Mouse (Mus musculus) megakaryocyte, embryonic 14.5 days (primary cell): Measurements from ENCODE around the gene Zfp354b.

Experiments
- FLI1 ChIP-seq: IDR thresholded peaks from 2 replicates; pipeline ENCODE4 v1.6.1; 2012; ENCODE audit warnings: low read length, inconsistent platforms, mixed read lengths
- GATA1 ChIP-seq: IDR thresholded peaks from 3 replicates; pipeline ENCODE4 v1.6.1; 2012; ENCODE audit warnings: mixed read lengths, low read length, inconsistent platforms, borderline replicate concordance

DNA sequence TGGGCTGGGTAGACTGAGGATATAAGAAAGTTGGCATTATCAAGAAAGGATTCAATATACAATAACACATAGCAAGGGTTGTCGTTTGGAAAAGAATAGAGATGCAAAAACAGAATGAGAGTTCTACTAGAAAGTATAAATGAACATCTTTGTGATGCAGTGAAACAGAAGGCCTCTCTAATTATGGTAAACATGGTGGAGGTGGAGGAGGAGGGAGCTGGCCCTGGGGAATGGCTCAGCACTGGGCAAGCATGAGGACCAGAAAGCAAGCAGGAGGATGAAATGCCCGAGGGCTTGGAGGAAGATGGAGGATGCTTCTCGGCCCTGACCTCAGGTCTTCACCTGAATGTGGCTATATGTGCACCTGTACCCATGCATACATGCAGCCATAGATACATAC is 17.0 kb downstream of the Zfp354b start:
- no peak for TF ChIP-seq GATA1
- TF ChIP-seq FLI1: no peak
